In the genomic region with DNA sequence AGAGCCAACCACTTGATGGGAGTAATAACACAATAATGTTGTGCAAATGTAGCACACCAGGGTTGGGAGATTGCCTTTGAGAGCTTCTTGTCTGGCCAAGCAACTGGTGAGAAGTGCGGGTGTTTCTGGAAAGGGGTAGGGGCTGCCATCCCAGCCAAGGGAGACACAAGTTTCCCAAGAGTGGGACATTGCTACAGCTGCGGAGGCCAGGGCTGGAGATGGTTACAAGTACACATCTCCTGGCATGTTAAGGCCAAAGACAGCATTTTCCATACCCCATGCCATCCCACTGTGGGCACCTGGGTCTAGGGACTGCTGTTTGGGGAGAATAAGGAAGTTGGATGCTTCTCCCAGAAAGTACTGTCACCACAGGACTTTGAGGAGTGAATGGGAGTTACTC, we compare ENCODE assay signal across 12 mouse cellular contexts. TPM values are rescaled to one million over a fixed set of nuclear protein-coding genes. Genes with fewer than 3 reads are reported as not detected.
DNase-seq lines count a peak whose midpoint lies in the region; ATAC-seq lines count a peak whose summit lies in the region.
"Had no signal": no experiment of that assay in that cellular context is flagged by ENCODE, and none has a peak within 500 bp of the region (broad histone marks: within the 10 kb centered on the region; RNA-seq: fewer than 3 reads in every experiment).

No protein-coding gene starts in this region.

- peak overlapping the region; percentile 4; the same call in 1 of the 2 replicates for H3K4me3 ChIP-seq in forebrain, embryonic 12.5 days (replicated peaks)
- no peak overlapping the region for H3K4me3 ChIP-seq in forebrain, embryonic 16.5 days (replicated peaks; ENCODE audit: low read length)
- H3K4me3 ChIP-seq in liver, embryonic 11.5 days (ENCODE audit: low read depth, low read length), result no peak overlapping the region
- no peak overlapping the region for H3K4me3 ChIP-seq in hindbrain, embryonic 13.5 days
- no peak overlapping the region for H3K4me3 ChIP-seq in midbrain, embryonic 16.5 days (ENCODE audit: low read depth, low read length)

- no peak for DNase-seq in liver, embryonic 11.5 days (ENCODE audit: low spot score)
- no peak for DNase-seq in liver
- DNase-seq in embryo, embryonic 11 days, result no peak
- DNase-seq in adrenal gland, postnatal 10 days, result no peak
- DNase-seq: gastrocnemius, postnatal 36 days; kidney, adult 11 months; layer of hippocampus, adult 9-11 months had no signal

- no peaks in the 10 kb centered on the region for H3K9me3 ChIP-seq in forebrain, embryonic 12.5 days
- no peaks in the 10 kb centered on the region for H3K9me3 ChIP-seq in forebrain, embryonic 16.5 days (ENCODE audit: control insufficient read depth, low read length)
- no peaks in the 10 kb centered on the region for H3K9me3 ChIP-seq in liver, embryonic 11.5 days (ENCODE audit: control insufficient read depth, low read length)
- H3K9me3 ChIP-seq in hindbrain, embryonic 13.5 days, result no peaks in the 10 kb centered on the region
- H3K9me3 ChIP-seq in midbrain, embryonic 16.5 days (replicated peaks; ENCODE audit: control insufficient read depth, low read length, poor library complexity, severe bottlenecking), result no peaks in the 10 kb centered on the region

- H3K36me3 ChIP-seq in forebrain, embryonic 12.5 days (replicated peaks), result peaks cover 13% of the 10 kb centered on the region
- H3K36me3 ChIP-seq in forebrain, embryonic 16.5 days (ENCODE audit: control insufficient read depth, insufficient read depth), result peaks cover 4% of the 10 kb centered on the region; the same call in 1 of the 2 replicates
- peaks cover 8% of the 10 kb centered on the region; the same call in 1 of the 2 replicates for H3K36me3 ChIP-seq in liver, embryonic 11.5 days (ENCODE audit: control insufficient read depth, insufficient read depth, low read length)
- H3K36me3 ChIP-seq in hindbrain, embryonic 13.5 days, result peaks cover 17% of the 10 kb centered on the region
- peaks cover 6% of the 10 kb centered on the region; the same call in 1 of the 2 replicates for H3K36me3 ChIP-seq in midbrain, embryonic 16.5 days (ENCODE audit: control insufficient read depth, insufficient read depth, low read length)

- no peaks in the 10 kb centered on the region for H3K27me3 ChIP-seq in forebrain, embryonic 12.5 days
- no peaks in the 10 kb centered on the region for H3K27me3 ChIP-seq in forebrain, embryonic 16.5 days (replicated peaks; ENCODE audit: control insufficient read depth, insufficient read depth, low read length)
- no peaks in the 10 kb centered on the region for H3K27me3 ChIP-seq in liver, embryonic 11.5 days (replicated peaks; ENCODE audit: control insufficient read depth, insufficient read depth, low read length)
- no peaks in the 10 kb centered on the region for H3K27me3 ChIP-seq in hindbrain, embryonic 13.5 days
- no peaks in the 10 kb centered on the region for H3K27me3 ChIP-seq in midbrain, embryonic 16.5 days (ENCODE audit: control insufficient read depth, insufficient read depth, low read depth, low read length)

- H3K27ac ChIP-seq in forebrain, embryonic 12.5 days, result no peak overlapping the region
- H3K27ac ChIP-seq in forebrain, embryonic 16.5 days (ENCODE audit: low read length), result no peak overlapping the region
- no peak overlapping the region for H3K27ac ChIP-seq in liver, embryonic 11.5 days (ENCODE audit: low read depth, low read length)
- H3K27ac ChIP-seq in hindbrain, embryonic 13.5 days, result no peak overlapping the region
- H3K27ac ChIP-seq in midbrain, embryonic 16.5 days (ENCODE audit: low read length), result no peak overlapping the region

- peaks cover 54% of the 10 kb centered on the region for H3K4me1 ChIP-seq in forebrain, embryonic 12.5 days
- peaks cover 42% of the 10 kb centered on the region for H3K4me1 ChIP-seq in forebrain, embryonic 16.5 days (replicated peaks; ENCODE audit: control insufficient read depth, insufficient read depth, low read length)
- H3K4me1 ChIP-seq in liver, embryonic 11.5 days (replicated peaks; ENCODE audit: control insufficient read depth, insufficient read depth, low read length), result peaks cover 47% of the 10 kb centered on the region
- H3K4me1 ChIP-seq in hindbrain, embryonic 13.5 days (replicated peaks), result peaks cover 64% of the 10 kb centered on the region
- H3K4me1 ChIP-seq in midbrain, embryonic 16.5 days (ENCODE audit: control insufficient read depth, insufficient read depth, low read length), result peaks cover 32% of the 10 kb centered on the region

- WGBS in forebrain, embryonic 12.5 days, result 93% methylated on average over 2 of the region's 2 CpGs
- 90% methylated on average over 2 of the region's 2 CpGs for WGBS in forebrain, embryonic 16.5 days
- WGBS in liver, embryonic 11.5 days, result 87% methylated on average over 2 of the region's 2 CpGs
- WGBS in hindbrain, embryonic 13.5 days, result 94% methylated on average over 2 of the region's 2 CpGs
- 98% methylated on average over 2 of the region's 2 CpGs for WGBS in midbrain, embryonic 16.5 days

- no peak for ATAC-seq in forebrain, embryonic 12.5 days (ENCODE audit: low FRiP score)
- ATAC-seq in forebrain, embryonic 16.5 days, result no peak
- no peak for ATAC-seq in liver, embryonic 11.5 days (replicated peaks; ENCODE audit: low FRiP score)
- no peak for ATAC-seq in hindbrain, embryonic 13.5 days (ENCODE audit: low FRiP score)
- ATAC-seq in midbrain, embryonic 16.5 days, result no peak
- ATAC-seq: lung, postnatal 0 days had no signal

- H3K4me2 ChIP-seq in forebrain, embryonic 12.5 days, result no peak overlapping the region; the same call in 1 of the 2 replicates
- no peak overlapping the region for H3K4me2 ChIP-seq in forebrain, embryonic 16.5 days (ENCODE audit: low read length)
- peak overlapping the region; percentile 93 for H3K4me2 ChIP-seq in liver, embryonic 11.5 days
- H3K4me2 ChIP-seq in hindbrain, embryonic 13.5 days, result no peak overlapping the region; the same call in 1 of the 2 replicates
- no peak overlapping the region for H3K4me2 ChIP-seq in midbrain, embryonic 16.5 days (ENCODE audit: low read length)

- H3K9ac ChIP-seq in forebrain, embryonic 12.5 days, result no peak overlapping the region
- H3K9ac ChIP-seq in forebrain, embryonic 16.5 days (replicated peaks; ENCODE audit: low read depth, low read length), result no peak overlapping the region
- no peak overlapping the region; the same call in 1 of the 2 replicates for H3K9ac ChIP-seq in liver, embryonic 11.5 days (ENCODE audit: low read depth, low read length)
- H3K9ac ChIP-seq in hindbrain, embryonic 13.5 days, result peak overlapping the region; percentile 39; the same call in 1 of the 2 replicates
- peak overlapping the region; percentile 58; the same call in 1 of the 2 replicates for H3K9ac ChIP-seq in midbrain, embryonic 16.5 days (ENCODE audit: low read depth, low read length)

RNA-seq across cellular contexts. Expression of a gene that starts 3.9 kb away (rescaled TPM):
- 37.8 and 39.1 TPM in 2 replicates for polyA plus RNA-seq in forebrain, embryonic 12.5 days (2016; fragmentation: Nextera tagmentation; extraction: Ambion mirVana)
- polyA plus RNA-seq in forebrain, embryonic 16.5 days (2015; fragmentation: Nextera tagmentation; extraction: Ambion mirVana), result 29.4 and 32.6 TPM in 2 replicates
- 30.9 and 32.5 TPM in 2 replicates for polyA plus RNA-seq in liver, embryonic 11.5 days (2014; fragmentation: Nextera tagmentation; extraction: Ambion mirVana)
- 34.1 and 35.8 TPM in 2 replicates for polyA plus RNA-seq in hindbrain, embryonic 13.5 days (2015; fragmentation: Nextera tagmentation; extraction: Ambion mirVana)
- 27.9 and 30.4 TPM in 2 replicates for polyA plus RNA-seq in midbrain, embryonic 16.5 days (2015; fragmentation: Nextera tagmentation; extraction: Ambion mirVana)
- total RNA-seq in adrenal gland, postnatal 10 days (2021), result 10 to 100 TPM; 37.6 to 38.6 TPM

RNA-seq across cellular contexts. Expression of a gene that starts 4.2 kb away (rescaled TPM):
- polyA plus RNA-seq in forebrain, embryonic 12.5 days (2016; fragmentation: Nextera tagmentation; extraction: Ambion mirVana), result 80.7 and 83.8 TPM in 2 replicates
- 121 and 122 TPM in 2 replicates for polyA plus RNA-seq in forebrain, embryonic 16.5 days (2015; fragmentation: Nextera tagmentation; extraction: Ambion mirVana)
- 50.5 and 53.3 TPM in 2 replicates for polyA plus RNA-seq in liver, embryonic 11.5 days (2014; fragmentation: Nextera tagmentation; extraction: Ambion mirVana)
- polyA plus RNA-seq in hindbrain, embryonic 13.5 days (2015; fragmentation: Nextera tagmentation; extraction: Ambion mirVana), result 108 and 112 TPM in 2 replicates
- polyA plus RNA-seq in midbrain, embryonic 16.5 days (2015; fragmentation: Nextera tagmentation; extraction: Ambion mirVana), result 118 and 123 TPM in 2 replicates
- total RNA-seq in adrenal gland, postnatal 10 days (2021), result 10 to 100 TPM; 61.9 to 73.1 TPM

RNA-seq across cellular contexts. Expression of a gene that starts 4.3 kb away (rescaled TPM):
- polyA plus RNA-seq in forebrain, embryonic 12.5 days (2016; fragmentation: Nextera tagmentation; extraction: Ambion mirVana), result 95.2 and 96.0 TPM in 2 replicates
- 103 and 110 TPM in 2 replicates for polyA plus RNA-seq in forebrain, embryonic 16.5 days (2015; fragmentation: Nextera tagmentation; extraction: Ambion mirVana)
- polyA plus RNA-seq in liver, embryonic 11.5 days (2014; fragmentation: Nextera tagmentation; extraction: Ambion mirVana), result 46.5 and 53.9 TPM in 2 replicates
- polyA plus RNA-seq in hindbrain, embryonic 13.5 days (2015; fragmentation: Nextera tagmentation; extraction: Ambion mirVana), result 86.8 and 93.7 TPM in 2 replicates
- 82.2 and 83.2 TPM in 2 replicates for polyA plus RNA-seq in midbrain, embryonic 16.5 days (2015; fragmentation: Nextera tagmentation; extraction: Ambion mirVana)
- total RNA-seq in adrenal gland, postnatal 10 days (2021), result 100 to 1,000 TPM in 1 of 2 experiments, 10 to 100 TPM in 1; 92.4 to 109 TPM

RNA-seq across cellular contexts. Expression of a gene that starts 16.5 kb away (rescaled TPM):
- 595 and 609 TPM in 2 replicates for polyA plus RNA-seq in forebrain, embryonic 12.5 days (2016; fragmentation: Nextera tagmentation; extraction: Ambion mirVana)
- 551 and 582 TPM in 2 replicates for polyA plus RNA-seq in forebrain, embryonic 16.5 days (2015; fragmentation: Nextera tagmentation; extraction: Ambion mirVana)
- polyA plus RNA-seq in liver, embryonic 11.5 days (2014; fragmentation: Nextera tagmentation; extraction: Ambion mirVana), result 162 and 164 TPM in 2 replicates
- 495 and 503 TPM in 2 replicates for polyA plus RNA-seq in hindbrain, embryonic 13.5 days (2015; fragmentation: Nextera tagmentation; extraction: Ambion mirVana)
- polyA plus RNA-seq in midbrain, embryonic 16.5 days (2015; fragmentation: Nextera tagmentation; extraction: Ambion mirVana), result 419 and 448 TPM in 2 replicates
- 100 to 1,000 TPM; 239 to 266 TPM for total RNA-seq in adrenal gland, postnatal 10 days (2021)

RNA-seq across cellular contexts. Expression of a gene that starts 36.6 kb away (rescaled TPM):
- 6.9 and 7.1 TPM in 2 replicates for polyA plus RNA-seq in forebrain, embryonic 12.5 days (2016; fragmentation: Nextera tagmentation; extraction: Ambion mirVana)
- 3.4 and 3.7 TPM in 2 replicates for polyA plus RNA-seq in forebrain, embryonic 16.5 days (2015; fragmentation: Nextera tagmentation; extraction: Ambion mirVana)
- 3.9 and 4.2 TPM in 2 replicates for polyA plus RNA-seq in liver, embryonic 11.5 days (2014; fragmentation: Nextera tagmentation; extraction: Ambion mirVana)
- polyA plus RNA-seq in hindbrain, embryonic 13.5 days (2015; fragmentation: Nextera tagmentation; extraction: Ambion mirVana), result 3.5 and 4.2 TPM in 2 replicates
- polyA plus RNA-seq in midbrain, embryonic 16.5 days (2015; fragmentation: Nextera tagmentation; extraction: Ambion mirVana), result 2.5 and 3.0 TPM in 2 replicates
- 100 to 1,000 TPM; 144 to 202 TPM for total RNA-seq in adrenal gland, postnatal 10 days (2021)

Comparison
In these comparisons a context has a peak if more than half of its experiments do, and no peak if none do; other contexts are left out.
1. H3K9ac ChIP-seq: peak in hindbrain, embryonic 13.5 days (single experiment) and midbrain, embryonic 16.5 days (single experiment); none in forebrain, embryonic 12.5 days (single experiment), forebrain, embryonic 16.5 days (single experiment) and liver, embryonic 11.5 days (single experiment).